Mouse (Mus musculus) liver, embryonic 14.5 days (tissue): ENCODE measurements around the gene Casp14.

ENCODE experiments used
- CTCF ChIP-seq: IDR thresholded peaks from 2 replicates; pipeline ENCODE4 v1.5.1; 2016; ENCODE audit warnings: antibody characterized with exemption, low read depth, control low read depth
- EP300 ChIP-seq: IDR thresholded peaks from 2 replicates; pipeline ENCODE4 v1.6.1; 2016; ENCODE audit warnings: antibody characterized with exemption, low read depth

GRCm38 (mm10) chr10:78743721-78744120, 25.6 kb upstream of the Casp14 start:
- TF ChIP-seq CTCF (no peak), EP300 (no peak)
